Mouse (Mus musculus) kidney, postnatal 14 days (tissue): ENCODE results near the gene Nsun2.
"Not testable (repeated sequence)": the region's sequence is repeated elsewhere in the genome, so short reads cannot be mapped to it uniquely, and the experiment has no call there.

Experiments used
- DNase-seq: peaks from one replicate; pipeline ENCODE4 v3.0.0; 2022; ENCODE audit warnings: mixed read lengths

The Nsun2 gene

GRCm38 (mm10) chr13:69595911-69596310 lies 62.4 kb downstream of the Nsun2 start:
- DNase-seq: no peak

GRCm38 (mm10) chr13:69596515-69596914 lies 63.0 kb downstream of the Nsun2 start:
- DNase-seq: no peak

GRCm38 (mm10) chr13:69598867-69599266 lies 65.3 kb downstream of the Nsun2 start:
- no peak for DNase-seq

- not testable (repeated sequence) for DNase-seq
Observed at GRCm38 (mm10) chr13:69600863-69601262, 67.3 kb downstream of the Nsun2 start.

- no peak for DNase-seq
Observed at GRCm38 (mm10) chr13:69601321-69601720, 67.8 kb downstream of the Nsun2 start.

- no peak for DNase-seq
Observed at GRCm38 (mm10) chr13:69604670-69605069, 71.1 kb downstream of the Nsun2 start.

- DNase-seq: no peak
Observed at GRCm38 (mm10) chr13:69608734-69609133, 75.2 kb downstream of the Nsun2 start.

- peak; percentile 62 for DNase-seq
Observed at GRCm38 (mm10) chr13:69610751-69611397, 77.3 kb downstream of the Nsun2 start.

- DNase-seq: peak; percentile 100
Observed at GRCm38 (mm10) chr13:69611398-69612174, 78.0 kb downstream of the Nsun2 start, which contains the start of gene Srd5a1. Srd5a1 (minus strand) TSS chr13:69611442.

- no peak for DNase-seq
Observed at GRCm38 (mm10) chr13:69612175-69612544, 78.6 kb downstream of the Nsun2 start.

- DNase-seq: no peak
Observed at GRCm38 (mm10) chr13:69616716-69617115, 83.2 kb downstream of the Nsun2 start.

GRCm38 (mm10) chr13:69623843-69624242 lies 90.3 kb downstream of the Nsun2 start:
- DNase-seq: no peak

- no peak for DNase-seq
Observed at GRCm38 (mm10) chr13:69624510-69624909, 91.0 kb downstream of the Nsun2 start.

- DNase-seq: no peak
Observed at GRCm38 (mm10) chr13:69627941-69628340, 94.4 kb downstream of the Nsun2 start.

GRCm38 (mm10) chr13:69630576-69630975 lies 97.0 kb downstream of the Nsun2 start:
- DNase-seq: no peak

GRCm38 (mm10) chr13:69631111-69631510 lies 97.6 kb downstream of the Nsun2 start:
- no peak for DNase-seq

- peak; percentile 51 for DNase-seq
Observed at GRCm38 (mm10) chr13:69631659-69632058, 98.1 kb downstream of the Nsun2 start.

GRCm38 (mm10) chr13:69633551-69633950 lies 100.0 kb downstream of the Nsun2 start:
- DNase-seq: no peak

GRCm38 (mm10) chr13:69633988-69634387 lies 100.4 kb downstream of the Nsun2 start:
- no peak for DNase-seq

GRCm38 (mm10) chr13:69635836-69636235 lies 102.3 kb downstream of the Nsun2 start:
- DNase-seq: not testable (repeated sequence)

- no peak for DNase-seq
Observed at GRCm38 (mm10) chr13:69636375-69636774, 102.8 kb downstream of the Nsun2 start.

GRCm38 (mm10) chr13:69636816-69637215 lies 103.3 kb downstream of the Nsun2 start:
- no peak for DNase-seq

GRCm38 (mm10) chr13:69637657-69638056 lies 104.1 kb downstream of the Nsun2 start:
- DNase-seq: no peak

- no peak for DNase-seq
Observed at GRCm38 (mm10) chr13:69638108-69638626, 104.6 kb downstream of the Nsun2 start.
